Mouse (Mus musculus) left cerebral cortex, postnatal 10 days (tissue): ENCODE results near the gene Abhd11. TPM values are rescaled to one million over a fixed set of nuclear protein-coding genes. Genes with fewer than 3 reads are reported as not detected.

Experiments used
- DNase-seq, 2 experiments: peaks; one replicate each; pipeline ENCODE4 v3.0.0; 2021 to 2022; ENCODE audit warnings: low spot score in 2 of 2, mixed read lengths in 1 of 2; ENCODE audit errors: extremely low spot score in 1 of 2
- intact Hi-C: fragments of 180-260 bp; cut with DNase I; formaldehyde crosslinking; loops from one replicate; pipeline ENCODE4 v1.15.1; 2025
- total RNA-seq, 2 experiments: library from RNA; stranded (reverse); gene quantifications; 2 replicates each; pipeline ENCODE4 v1.2.3; 2021

Abhd11 gene
- total RNA-seq, 2 experiments from 2014 or later = 49.8 to 52.5 TPM

GRCm38 (mm10) chr5:135012671-135013441 lies 3.9 kb downstream of the Abhd11 start:
- intact Hi-C loops = loop anchor here (10.0 kb wide), 1 partner anchor 172 kb away; the partner anchor contains the start of gene Baz1b
- peak in 1 of 2 experiments; percentile 85 for DNase-seq

GRCm38 (mm10) chr5:135015497-135015896 lies 6.5 kb downstream of the Abhd11 start:
- DNase-seq = peak; percentile 84 to 85
- intact Hi-C loops = loop anchor here (5.0 to 10.0 kb wide), 2 partner anchors 62 to 169 kb away; partner anchors contain the start of genes Baz1b and Vps37d

- intact Hi-C loops = loop anchor here (5.0 to 10.0 kb wide), 2 partner anchors 61 to 169 kb away; partner anchors contain the start of genes Baz1b and Vps37d
- DNase-seq = no peak
Observed at GRCm38 (mm10) chr5:135016224-135016759, 7.3 kb downstream of the Abhd11 start.

- intact Hi-C loops = loop anchor here (5.0 kb wide), 1 partner anchor 40 kb away; the partner anchor contains the start of genes Bud23 and Dnajc30
- peak in 1 of 2 experiments; percentile 79 for DNase-seq
Observed at GRCm38 (mm10) chr5:135021814-135022213, 12.9 kb downstream of the Abhd11 start.

- intact Hi-C loops = loop anchor here (5.0 kb wide), 1 partner anchor 39 kb away; the partner anchor contains the start of genes Bud23 and Dnajc30
- DNase-seq = peak; percentile 86 to 96
Observed at GRCm38 (mm10) chr5:135023344-135024173, 14.6 kb downstream of the Abhd11 start, which contains the start of gene Stx1a. TSS of gene Stx1a (plus strand) at chr5:135023482.

- intact Hi-C loops = loop anchor here (5.0 kb wide), 1 partner anchor 38 kb away; the partner anchor contains the start of genes Bud23 and Dnajc30
- DNase-seq = peak in 1 of 2 experiments; percentile 83
Observed at GRCm38 (mm10) chr5:135024665-135025224, 15.8 kb downstream of the Abhd11 start.

GRCm38 (mm10) chr5:135025899-135026298 lies 16.9 kb downstream of the Abhd11 start:
- peak in 1 of 2 experiments; percentile 69 for DNase-seq
- intact Hi-C loops = no loop called here

- DNase-seq = peak in 1 of 2 experiments; percentile 81
- intact Hi-C loops = no loop called here
Observed at GRCm38 (mm10) chr5:135029007-135029854, 20.3 kb downstream of the Abhd11 start.

GRCm38 (mm10) chr5:135032581-135032980 lies 23.6 kb downstream of the Abhd11 start:
- DNase-seq = no peak
- intact Hi-C loops = no loop called here

GRCm38 (mm10) chr5:135034593-135034992 lies 25.6 kb downstream of the Abhd11 start:
- intact Hi-C loops = no loop called here
- DNase-seq = no peak

- DNase-seq = peak in 1 of 2 experiments; percentile 73
- intact Hi-C loops = no loop called here
Observed at GRCm38 (mm10) chr5:135035608-135036359, 26.8 kb downstream of the Abhd11 start.

- peak in 1 of 2 experiments; percentile 44 for DNase-seq
- intact Hi-C loops = no loop called here
Observed at GRCm38 (mm10) chr5:135037946-135038345, 29.0 kb downstream of the Abhd11 start.

- no peak for DNase-seq
- intact Hi-C loops = no loop called here
Observed at GRCm38 (mm10) chr5:135039541-135039940, 30.6 kb downstream of the Abhd11 start.

- intact Hi-C loops = no loop called here
- DNase-seq = peak in 1 of 2 experiments; percentile 54
Observed at GRCm38 (mm10) chr5:135040059-135040458, 31.1 kb downstream of the Abhd11 start.

- peak in 1 of 2 experiments; percentile 47 for DNase-seq
- intact Hi-C loops = no loop called here
Observed at GRCm38 (mm10) chr5:135040777-135041176, 31.8 kb downstream of the Abhd11 start.

- intact Hi-C loops = no loop called here
- peak in 1 of 2 experiments; percentile 50 for DNase-seq
Observed at GRCm38 (mm10) chr5:135042105-135042788, 33.3 kb downstream of the Abhd11 start.
